Mouse (Mus musculus) small intestine, adult 2 months (tissue): ENCODE data around the gene Dhrs1.

Experiments
- CTCF ChIP-seq: fragments of 200-500 bp; IDR thresholded peaks from 2 replicates; pipeline ENCODE4 v1.5.1; 2012; ENCODE audit warnings: low read depth, mild to moderate bottlenecking, control low read depth, inconsistent platforms, low read length, moderate library complexity, mixed read lengths; ENCODE audit not compliant: insufficient replicate concordance, insufficient read length; ENCODE audit errors: extremely low read depth
- POLR2A ChIP-seq: fragments of 200-500 bp; IDR thresholded peaks from 2 replicates; pipeline ENCODE4 v1.6.1; 2012; ENCODE audit warnings: low read depth, mild to moderate bottlenecking, control low read depth, inconsistent platforms, low read length, moderate library complexity

- TF ChIP-seq CTCF (no peak), POLR2A (no peak)
Observed at GRCm38 (mm10) chr14:55768555-55768954, 23.1 kb upstream of the Dhrs1 start.
